Mouse (Mus musculus) embryo, embryonic 10 days (tissue): ENCODE measurements around the gene Alkbh7.

Source experiments
- DNase-seq: peaks from one replicate; pipeline ENCODE4 v3.0.0-alpha.2; 2015; ENCODE audit warnings: low spot score

The Alkbh7 gene

GRCm38 (mm10) chr17:56988441-56988840 lies 8.7 kb upstream of the Alkbh7 start:
- DNase-seq: no peak

DNA sequence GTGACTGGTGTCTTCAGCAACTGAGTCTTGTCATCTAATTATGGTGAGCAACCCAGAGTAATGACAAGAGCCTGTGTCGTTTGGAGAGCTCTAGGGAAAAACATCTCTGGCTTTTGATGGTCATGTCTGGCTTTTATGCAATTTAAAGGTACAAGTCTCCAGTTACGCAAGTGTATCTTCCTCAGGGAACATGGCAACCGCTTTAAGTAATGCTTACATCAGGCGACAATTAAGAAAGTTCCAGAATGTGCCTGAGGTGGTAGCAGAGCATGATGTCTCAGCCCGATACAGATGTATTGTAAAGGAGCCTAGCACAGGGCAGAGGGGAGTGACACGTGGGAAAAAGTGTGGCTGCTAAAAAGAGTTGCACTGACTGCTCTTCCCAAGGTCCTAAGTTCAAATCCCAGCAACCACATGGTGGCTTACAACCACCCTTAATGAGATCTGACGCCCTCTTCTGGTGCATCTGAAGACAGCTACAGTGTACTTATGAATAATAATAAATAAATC lies 8.2 kb upstream of the Alkbh7 start:
- DNase-seq: no peak

- DNase-seq: peak; percentile 94
These were observed 7.5 kb upstream of the Alkbh7 start for GRCm38 (mm10) chr17:56989467-56990114.

DNA sequence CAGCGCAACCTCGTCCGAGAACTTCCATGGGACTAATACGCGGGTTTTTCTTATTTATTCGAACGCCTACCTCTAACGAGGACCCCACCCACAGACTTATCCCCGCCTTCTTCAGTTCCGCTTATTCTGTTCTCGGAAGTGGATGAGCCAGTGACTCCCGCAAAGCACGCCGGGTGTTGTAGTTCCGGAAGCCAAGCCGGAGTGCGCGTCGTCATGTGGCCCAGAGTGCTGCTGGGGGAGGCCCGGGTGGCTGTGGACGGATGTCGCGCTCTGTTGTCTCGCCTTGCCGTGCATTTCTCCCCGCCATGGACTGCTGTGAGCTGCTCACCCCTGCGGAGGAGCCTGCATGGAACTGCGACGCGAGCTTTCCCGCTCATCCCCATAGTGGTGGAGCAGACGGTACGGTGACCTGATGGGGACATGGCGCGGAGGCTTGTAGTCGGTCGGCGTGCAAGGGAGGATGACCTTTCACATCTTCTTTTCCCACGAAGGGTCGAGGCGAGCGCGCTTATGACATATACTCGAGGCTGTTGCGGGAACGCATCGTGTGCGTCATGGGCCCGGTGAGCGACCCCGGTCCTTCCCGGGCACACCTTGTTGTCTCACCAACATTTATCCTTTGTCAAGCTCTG lies 6.9 kb upstream of the Alkbh7 start, which contains the start of gene Clpp:
Gene Clpp (plus strand): TSS at position 191 of the 632 bp plus-strand sequence.
- peak; percentile 98 for DNase-seq

GRCm38 (mm10) chr17:56990966-56991365 lies 6.2 kb upstream of the Alkbh7 start:
- no peak for DNase-seq

- DNase-seq: no peak
These were observed 2.1 kb upstream of the Alkbh7 start for GRCm38 (mm10) chr17:56995046-56995445.

- no peak for DNase-seq
These were observed 633 bp upstream of the Alkbh7 start for GRCm38 (mm10) chr17:56996506-56996905.

DNA sequence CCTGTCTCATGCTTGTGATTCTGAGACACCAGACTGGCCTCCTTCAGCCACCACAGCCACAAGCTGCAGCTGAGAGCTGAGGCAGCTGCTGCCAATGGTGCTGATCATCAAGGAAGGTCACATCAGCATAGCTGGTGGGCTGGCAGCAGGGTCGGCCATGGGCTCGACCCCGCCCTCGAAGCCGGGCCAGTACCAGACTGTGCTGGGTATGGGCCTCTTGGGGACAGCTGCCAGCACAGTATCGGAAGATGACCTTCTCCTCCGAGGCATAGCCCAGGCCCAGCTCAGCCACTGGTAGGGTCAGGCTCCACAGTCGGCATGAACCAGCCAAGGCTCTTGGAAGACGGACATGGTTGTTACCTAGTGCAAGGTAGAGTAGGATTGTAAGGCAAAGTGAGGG lies 2.3 kb downstream of the Alkbh7 start:
- DNase-seq: no peak

DNA sequence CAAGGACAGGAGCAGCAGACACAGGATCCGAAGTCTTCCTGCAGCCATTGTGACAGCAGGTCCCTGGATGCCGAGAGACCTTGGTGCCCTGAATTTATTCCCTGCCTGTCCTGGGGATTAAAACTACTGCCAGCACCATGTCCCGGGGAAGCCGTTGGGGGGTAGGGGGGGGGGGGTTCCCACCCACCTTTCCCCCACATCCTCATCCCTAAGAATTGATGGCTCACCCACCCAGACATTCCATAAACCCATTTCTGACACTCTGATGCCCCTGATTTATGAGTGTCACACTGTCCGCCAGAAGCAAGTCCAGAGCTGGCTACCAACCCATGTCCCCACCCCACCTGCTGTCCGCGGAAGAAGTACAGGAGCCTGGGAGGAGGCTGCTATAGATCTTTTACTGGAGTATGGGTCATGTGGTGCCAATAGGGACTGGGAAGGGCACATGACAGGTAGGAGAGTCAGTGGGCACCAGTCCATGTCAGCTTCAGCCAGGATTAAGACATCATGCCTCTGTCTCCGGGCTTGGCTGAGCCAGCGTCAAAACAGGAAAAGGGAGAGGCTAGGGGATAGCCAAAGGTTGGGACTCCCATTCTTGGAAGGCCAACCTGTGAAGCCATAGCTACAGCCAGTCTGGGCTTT lies 3.0 kb downstream of the Alkbh7 start, which contains the start of gene Pspn:
Gene Pspn (minus strand): TSS at position 51 of the 642 bp plus-strand sequence.
- no peak for DNase-seq

GRCm38 (mm10) chr17:57001228-57001627 lies 4.1 kb downstream of the Alkbh7 start:
- DNase-seq: no peak

GRCm38 (mm10) chr17:57003994-57004393 lies 6.9 kb downstream of the Alkbh7 start:
- DNase-seq: no peak

DNA sequence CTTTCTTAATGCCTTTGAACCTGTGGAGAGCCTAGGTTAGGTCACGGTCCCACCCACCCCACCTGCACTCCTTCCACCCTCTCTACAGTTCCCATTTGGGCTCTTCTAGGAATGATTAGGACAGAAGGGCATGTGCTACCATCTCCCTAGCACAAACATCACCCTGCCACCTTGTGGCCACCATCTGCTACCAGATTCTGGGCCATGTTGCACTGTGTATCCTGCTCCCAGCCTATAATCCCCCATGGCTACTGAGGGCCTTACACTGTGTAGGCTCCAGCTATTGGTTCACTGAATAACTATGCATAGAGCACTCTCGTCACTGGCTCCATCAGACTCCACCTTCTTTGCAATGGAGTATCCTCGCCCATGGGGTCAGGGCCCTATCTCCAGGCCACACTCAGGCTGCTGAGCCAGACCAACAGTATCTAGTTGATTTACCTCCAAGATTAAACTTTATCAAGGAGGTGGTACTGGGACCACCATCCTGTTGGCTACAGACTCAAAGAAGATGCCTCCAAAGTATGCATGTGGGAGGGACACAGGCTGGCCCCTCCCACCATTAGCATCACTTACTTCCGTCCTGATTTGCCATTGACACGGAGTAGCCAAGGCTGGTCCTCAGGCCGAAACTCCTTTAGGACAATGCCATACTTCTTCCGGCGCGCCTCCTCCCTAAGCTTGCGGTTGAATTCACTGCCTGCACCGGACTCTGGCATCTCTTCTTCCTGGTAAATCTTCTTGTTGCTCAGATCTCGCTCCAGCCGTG lies 10.2 kb downstream of the Alkbh7 start:
- no peak for DNase-seq

DNA sequence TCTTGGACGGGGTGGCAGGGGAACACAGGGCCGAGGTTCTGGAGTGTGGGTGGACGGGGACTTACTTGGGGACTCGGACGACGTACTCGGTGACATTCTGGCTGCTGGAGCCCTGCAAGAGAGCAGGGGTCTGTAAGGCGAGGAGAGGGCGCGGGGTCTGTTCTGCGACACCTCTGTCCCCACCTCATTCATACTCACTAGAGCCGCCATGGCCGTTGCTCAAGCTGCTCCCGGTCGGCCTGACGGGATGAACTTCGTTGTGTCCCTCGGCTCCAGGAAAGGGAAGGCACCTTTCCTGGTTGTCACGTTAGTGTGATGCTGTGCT lies 13.7 kb downstream of the Alkbh7 start:
- DNase-seq: no peak

DNA sequence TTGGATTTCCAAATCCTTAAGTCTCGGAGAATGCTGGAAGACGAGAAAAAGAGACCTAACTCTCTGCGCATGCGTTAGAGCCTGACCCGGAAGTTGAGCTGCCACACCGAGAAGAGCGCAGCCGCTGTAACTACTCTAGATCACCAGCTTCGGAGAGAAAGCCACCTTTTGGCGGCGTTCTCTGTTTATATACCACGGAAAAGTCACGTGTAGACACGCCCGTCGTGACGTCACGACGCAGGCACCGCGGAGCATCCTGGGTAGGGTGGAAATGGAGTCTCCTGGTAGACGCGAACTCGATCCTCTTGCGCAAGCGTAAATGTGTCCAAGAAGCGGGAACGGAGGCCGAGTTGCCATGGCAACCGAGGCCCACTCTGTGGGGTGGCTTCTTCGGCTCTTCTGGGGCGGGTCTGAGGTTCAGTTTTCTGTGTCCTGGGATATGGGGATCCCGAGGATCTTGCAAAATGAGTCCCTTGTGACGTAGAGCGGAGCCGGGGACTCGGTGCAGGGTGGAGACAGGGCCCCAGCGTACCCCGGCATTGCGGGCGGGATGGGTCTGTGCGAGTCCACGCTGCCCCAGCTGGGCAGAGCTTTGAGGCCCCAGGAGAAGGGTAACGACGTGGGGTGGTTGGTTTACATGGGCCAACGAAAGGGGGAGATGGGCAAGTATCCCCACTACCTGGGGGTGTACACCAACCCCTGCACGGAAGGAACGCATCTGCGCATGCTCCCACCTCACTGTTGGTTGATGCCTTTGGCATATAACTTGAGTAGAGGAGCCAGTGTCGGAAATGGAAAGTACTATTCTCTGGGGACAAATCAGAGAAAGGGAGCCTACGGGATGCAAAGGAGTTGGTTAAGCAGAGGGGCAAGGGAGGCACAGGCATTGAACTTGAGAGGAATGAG lies 14.3 kb downstream of the Alkbh7 start, which contains the start of the genes Gtf2f1 and Gm17949:
Gene Gtf2f1 (minus strand): TSS at position 53 of the 906 bp plus-strand sequence.
Gene Gm17949 (plus strand): TSS at position 234 of the 906 bp plus-strand sequence.
- DNase-seq: peak; percentile 100

DNA sequence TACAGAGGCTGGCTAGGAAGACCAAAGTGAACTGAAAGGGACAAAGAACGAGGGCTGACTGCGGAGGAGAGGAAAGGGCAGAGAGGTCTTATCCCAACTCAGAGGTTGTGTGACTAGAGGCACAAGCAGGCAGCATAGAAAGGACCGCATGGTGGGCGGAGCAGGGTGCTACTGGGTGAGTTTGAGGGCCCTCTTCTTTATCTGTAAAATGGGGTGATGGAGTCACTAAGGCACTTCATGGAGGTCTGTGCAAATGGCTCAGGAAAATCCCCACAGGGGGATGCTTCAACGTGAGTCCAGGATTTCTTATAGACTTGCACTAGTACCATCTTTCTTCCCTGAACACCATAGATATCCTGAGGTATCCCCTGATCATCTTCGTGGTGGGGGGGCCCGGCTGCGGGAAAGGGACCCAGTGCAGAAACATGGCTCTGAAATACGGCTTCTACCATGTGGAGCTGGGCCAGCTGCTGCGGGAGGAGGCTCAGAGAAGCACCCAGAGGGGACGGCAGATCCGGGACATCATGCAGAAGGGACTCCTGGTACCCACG lies 15.2 kb downstream of the Alkbh7 start:
- DNase-seq: no peak

DNA sequence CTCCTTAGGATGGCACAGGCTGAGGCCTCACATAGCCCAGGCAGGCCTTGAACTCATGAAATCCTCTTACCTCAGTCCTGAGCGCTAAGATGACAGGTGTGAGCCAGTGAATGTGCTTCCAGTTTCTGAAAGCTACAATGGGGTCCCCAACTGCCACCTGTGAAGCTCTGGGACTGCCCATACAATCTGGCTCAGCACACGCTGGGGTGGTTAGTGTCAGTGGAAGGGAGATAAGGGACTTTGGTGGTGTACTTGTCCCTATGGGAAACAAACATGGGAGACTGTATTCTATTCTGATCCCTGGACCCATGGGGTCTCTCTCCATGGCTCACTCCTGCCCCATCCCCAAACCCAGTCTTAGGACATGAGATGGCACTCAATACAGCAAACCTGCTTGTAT lies 22.6 kb downstream of the Alkbh7 start:
- DNase-seq: no peak

- DNase-seq: no peak
These were observed 23.8 kb downstream of the Alkbh7 start for GRCm38 (mm10) chr17:57020960-57021359.

DNA sequence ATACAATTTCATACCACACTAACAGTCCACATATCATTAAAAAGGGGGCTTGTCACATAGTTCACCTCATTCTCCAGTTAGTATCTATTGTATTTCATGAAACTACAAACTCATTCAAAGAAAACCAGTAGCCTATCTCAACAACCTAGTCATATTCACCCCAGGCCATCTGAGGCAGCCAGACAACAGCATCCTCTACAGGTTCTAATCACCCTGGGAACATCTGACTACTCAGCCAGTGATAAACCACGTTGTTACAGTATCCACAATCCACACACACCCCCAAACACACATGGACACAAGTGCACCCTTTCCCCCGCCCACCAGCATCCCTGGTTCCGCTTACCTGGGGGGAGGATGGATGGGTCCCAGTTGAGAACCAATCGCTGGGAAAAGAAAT lies 30.3 kb downstream of the Alkbh7 start:
- DNase-seq: no peak

DNA sequence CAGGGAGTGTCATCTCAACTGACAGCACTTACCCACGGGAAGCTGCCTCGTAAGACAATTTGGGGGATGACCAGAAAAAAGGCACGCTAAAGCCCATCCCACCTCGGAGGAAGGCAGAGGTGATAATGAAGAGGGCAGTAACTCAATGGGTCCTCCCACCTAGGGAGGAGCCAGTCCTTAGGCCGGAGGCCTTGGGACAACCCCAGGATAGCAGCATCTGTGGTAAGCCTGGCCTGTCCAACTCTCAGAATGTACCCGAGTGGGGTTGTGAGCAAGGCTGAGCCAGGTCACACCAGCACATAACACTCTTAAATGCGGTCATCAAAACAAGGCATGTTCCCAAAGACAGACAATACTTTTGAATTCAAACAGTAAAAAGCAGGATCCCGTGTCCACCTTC lies 32.6 kb downstream of the Alkbh7 start:
- DNase-seq: peak; percentile 20

GRCm38 (mm10) chr17:57030931-57031660 lies 34.0 kb downstream of the Alkbh7 start, which contains the start of gene Khsrp:
Gene Khsrp (minus strand): TSS chr17:57031522.
- peak; percentile 58 for DNase-seq
